Mouse (Mus musculus): ENCODE results near the gene Tlr4. TPM values are rescaled to one million over a fixed set of nuclear protein-coding genes. Genes with fewer than 3 reads are reported as not detected.

Tlr4 gene
- 5.7 TPM for polyA plus RNA-seq (2014; fragmentation: Illumina TruSeq; extraction: RNeasy Lipid Tissue Mini Kit (QIAGEN cat#74804); ENCODE audit: insufficient read depth, low read depth, low replicate concordance)

GRCm38 (mm10) chr4:66827463-66828162 is at the start of gene Tlr4:
Tlr4 (plus strand) TSS chr4:66827584.

